Mouse (Mus musculus) frontal cortex, adult 2 months (tissue): ENCODE measurements around the gene Vgll2. TPM values are rescaled to one million over a fixed set of nuclear protein-coding genes. Genes with fewer than 3 reads are reported as not detected.

ENCODE experiments used
- DNase-seq, 2 experiments: peaks; one replicate each; pipeline ENCODE4 v3.0.0; 2022; ENCODE audit warnings: low spot score in 1 of 2; ENCODE audit errors: extremely low spot score in 1 of 2
- polyA plus RNA-seq: library from polyadenylated mRNA; depleted of rRNA; stranded (reverse); fragments of >200 nt; gene quantifications from 2 replicates; pipeline ENCODE4 v1.2.3, GENCODE M21; 2012; rRNA removed

Vgll2 gene
- polyA plus RNA-seq: 0.29 and 0.34 TPM in 2 replicates

GRCm38 (mm10) chr10:52022413-52023212 lies at the start of gene Vgll2:
Vgll2 (plus strand) TSS chr10:52022502.
- DNase-seq: peak in 1 of 2 experiments; percentile 28

- peak; percentile 18 to 29 for DNase-seq
Measured at GRCm38 (mm10) chr10:51975137-51975536, 47.2 kb upstream of the Vgll2 start.

GRCm38 (mm10) chr10:51975587-51975986 lies 46.7 kb upstream of the Vgll2 start:
- DNase-seq: no peak

GRCm38 (mm10) chr10:51981651-51982050 lies 40.7 kb upstream of the Vgll2 start:
- no peak for DNase-seq

GRCm38 (mm10) chr10:51982395-51982794 lies 39.9 kb upstream of the Vgll2 start:
- DNase-seq: no peak

GRCm38 (mm10) chr10:52018471-52018870 lies 3.8 kb upstream of the Vgll2 start:
- no peak for DNase-seq

- no peak for DNase-seq
Measured at GRCm38 (mm10) chr10:52021231-52021630, 1.1 kb upstream of the Vgll2 start.

GRCm38 (mm10) chr10:52021736-52022394 lies 437 bp upstream of the Vgll2 start:
- DNase-seq: no peak

- DNase-seq: peak in 1 of 2 experiments; percentile 9
Measured at GRCm38 (mm10) chr10:52023213-52024052, 1.1 kb downstream of the Vgll2 start.

GRCm38 (mm10) chr10:52024053-52024410 lies 1.7 kb downstream of the Vgll2 start:
- DNase-seq: no peak

GRCm38 (mm10) chr10:52025291-52025690 lies 3.0 kb downstream of the Vgll2 start:
- no peak for DNase-seq

- no peak for DNase-seq
Measured at GRCm38 (mm10) chr10:52025821-52026220, 3.5 kb downstream of the Vgll2 start.

- DNase-seq: no peak
Measured at GRCm38 (mm10) chr10:52027161-52028035, 5.1 kb downstream of the Vgll2 start.

- no peak for DNase-seq
Measured at GRCm38 (mm10) chr10:52028561-52029370, 6.5 kb downstream of the Vgll2 start.

GRCm38 (mm10) chr10:52029421-52030080 lies 7.2 kb downstream of the Vgll2 start:
- DNase-seq: no peak

- no peak for DNase-seq
Measured at GRCm38 (mm10) chr10:52033729-52034128, 11.4 kb downstream of the Vgll2 start.

GRCm38 (mm10) chr10:52039392-52039791 lies 17.1 kb downstream of the Vgll2 start:
- no peak for DNase-seq

GRCm38 (mm10) chr10:52043086-52043485 lies 20.8 kb downstream of the Vgll2 start:
- DNase-seq: no peak

- no peak for DNase-seq
Measured at GRCm38 (mm10) chr10:52048287-52048686, 26.0 kb downstream of the Vgll2 start.
